Mouse (Mus musculus) right cerebral cortex, adult 2 months (tissue): ENCODE measurements at regions not wholly inside any gene's neighbourhood (a gene's known extent, or its start where the extent isn't known, plus 50 kb on each side); places are given as distances from the start of the nearest gene placed in this dataset.

Source experiments
- DNase-seq, 2 experiments: peaks; one replicate each; pipeline ENCODE4 v3.0.0; 2021 to 2022; ENCODE audit warnings: low spot score in 2 of 2

GRCm38 (mm10) chr4:56264626-56265025, 475.2 kb upstream of the Gm26657 start:
- no peak for DNase-seq

GRCm38 (mm10) chr4:56263822-56264221, 476.0 kb upstream of the Gm26657 start:
- DNase-seq = peak; percentile 7 to 11

DNA sequence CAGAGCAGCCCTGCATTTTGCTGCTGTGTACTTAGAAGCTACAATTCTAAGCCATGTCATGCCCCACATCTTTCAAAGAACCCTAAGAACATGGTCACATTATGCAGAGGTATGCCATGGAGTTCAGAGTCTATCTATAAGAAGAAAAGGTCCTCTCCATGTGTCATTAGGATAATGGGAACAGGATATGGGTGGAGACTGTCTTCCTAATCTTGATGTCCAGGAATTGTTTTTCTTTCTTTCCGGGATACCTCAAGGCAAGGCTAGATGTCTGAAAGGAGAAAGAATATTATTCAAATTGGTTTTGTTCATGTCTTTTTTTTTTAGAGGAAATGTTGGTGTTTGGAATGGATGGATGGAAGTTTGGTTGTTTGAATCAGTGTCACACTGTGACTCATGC, 477.3 kb upstream of the Gm26657 start:
- DNase-seq = no peak

DNA sequence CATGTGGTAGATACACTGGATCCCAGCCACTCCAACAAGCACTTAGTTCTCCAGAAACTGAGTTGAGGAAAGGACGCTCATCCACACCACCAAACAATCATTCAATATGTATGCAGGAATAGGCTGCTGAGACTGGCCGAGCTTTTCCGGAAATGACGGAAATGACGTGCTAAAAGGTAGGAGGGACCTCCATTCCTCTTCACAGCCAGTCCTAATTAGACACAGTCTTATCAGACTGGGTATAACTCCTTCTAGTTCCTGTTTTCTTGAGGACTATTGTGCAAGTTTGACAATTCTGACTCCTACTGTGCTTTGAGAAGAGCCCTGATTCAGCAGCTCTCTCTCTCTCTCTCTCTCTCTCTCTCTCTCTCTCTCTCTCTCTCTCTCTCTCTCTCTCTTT, 477.9 kb upstream of the Gm26657 start:
- no peak for DNase-seq

GRCm38 (mm10) chr4:56252375-56252774, 487.5 kb upstream of the Gm26657 start:
- DNase-seq = no peak

DNA sequence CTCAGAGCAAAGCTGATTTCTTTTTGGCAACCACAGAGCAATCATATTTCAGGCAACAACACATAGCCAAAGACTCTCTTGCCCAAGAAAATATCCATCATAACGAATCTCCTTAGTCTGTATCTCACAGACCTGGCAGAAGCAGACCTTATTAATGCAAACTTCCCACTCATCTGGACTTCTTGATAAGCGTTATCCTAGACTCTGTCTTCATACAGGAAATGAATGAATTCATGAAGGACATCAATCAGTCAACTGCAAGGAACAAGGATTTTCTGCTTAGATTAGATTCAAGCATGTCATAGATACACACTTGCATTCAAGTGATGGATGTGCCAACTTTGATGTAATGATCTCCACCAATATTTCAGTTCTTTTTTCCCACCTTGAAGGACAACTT, 488.1 kb upstream of the Gm26657 start:
- no peak for DNase-seq

- no peak for DNase-seq
Observed at GRCm38 (mm10) chr4:56250611-56251010, 489.3 kb upstream of the Gm26657 start.

DNA sequence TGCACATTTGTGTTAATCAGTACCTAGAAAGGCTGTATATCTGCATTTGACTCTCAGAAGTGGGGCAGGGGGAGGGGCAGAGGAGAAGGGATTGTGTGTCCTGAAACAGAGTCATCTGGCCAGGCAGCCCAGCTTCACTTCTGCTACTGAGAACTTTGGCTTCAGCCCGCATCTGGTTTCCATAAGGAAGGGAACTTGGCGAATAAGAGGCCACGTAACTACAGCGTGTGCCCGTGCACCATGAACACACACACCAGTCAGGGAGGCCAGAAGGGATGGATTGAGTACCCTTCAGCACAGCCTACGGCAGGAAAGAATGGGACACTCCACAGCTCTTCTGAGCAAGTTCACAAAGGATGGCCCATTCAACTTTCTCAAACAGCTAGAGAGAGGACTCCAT, 496.0 kb upstream of the Gm26657 start:
- no peak for DNase-seq

DNA sequence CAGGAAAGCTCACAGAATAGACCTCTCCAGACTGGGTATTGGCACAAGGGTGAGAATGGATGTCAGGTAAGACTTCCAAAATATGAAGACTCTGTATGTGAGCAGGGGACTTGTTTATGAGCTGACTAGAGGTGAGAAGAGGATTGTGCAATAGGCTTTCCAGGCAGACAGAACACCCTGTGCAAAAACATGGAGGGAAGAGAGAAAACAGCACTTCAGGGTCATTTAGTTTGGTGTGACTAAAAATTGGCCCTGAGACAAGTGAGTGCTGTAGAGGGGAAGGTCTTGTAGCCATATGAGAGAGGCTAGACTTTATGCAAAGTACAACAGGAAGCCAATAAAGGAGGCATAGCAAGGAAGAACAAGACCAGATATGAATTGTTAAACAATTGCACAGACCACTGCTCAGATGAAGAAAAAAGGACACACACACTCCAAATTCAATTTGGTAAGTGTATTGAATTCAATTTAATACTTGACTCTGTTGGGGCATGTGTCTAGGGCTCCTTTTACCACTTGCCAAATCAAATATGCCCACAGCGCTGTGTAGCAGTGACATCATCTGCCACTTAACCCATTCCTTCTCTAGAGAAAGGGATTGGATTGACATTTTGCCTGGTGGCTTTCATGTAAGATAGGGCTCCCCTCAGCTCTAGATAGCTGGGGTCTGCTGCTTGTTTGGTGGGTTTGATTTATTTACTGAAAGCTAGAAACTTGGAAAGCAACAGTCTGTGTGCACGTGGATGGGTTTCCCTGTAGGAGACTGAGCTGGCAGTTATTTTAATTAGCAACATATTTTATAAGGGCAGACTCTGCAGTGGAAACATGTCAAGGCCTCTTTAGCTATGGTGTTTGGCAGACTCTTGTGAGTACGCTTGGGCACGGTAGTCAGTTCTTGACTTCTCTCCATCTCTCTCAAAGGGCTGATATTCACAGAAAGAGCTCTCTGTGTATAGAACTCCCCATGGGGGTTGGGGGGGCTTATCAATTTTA, 501.1 kb upstream of the Gm26657 start:
- no peak for DNase-seq

GRCm38 (mm10) chr4:56231414-56231813, 508.5 kb upstream of the Gm26657 start:
- DNase-seq = peak; percentile 27 to 41

- no peak for DNase-seq
Observed at GRCm38 (mm10) chr4:56230451-56230850, 509.4 kb upstream of the Gm26657 start.

DNA sequence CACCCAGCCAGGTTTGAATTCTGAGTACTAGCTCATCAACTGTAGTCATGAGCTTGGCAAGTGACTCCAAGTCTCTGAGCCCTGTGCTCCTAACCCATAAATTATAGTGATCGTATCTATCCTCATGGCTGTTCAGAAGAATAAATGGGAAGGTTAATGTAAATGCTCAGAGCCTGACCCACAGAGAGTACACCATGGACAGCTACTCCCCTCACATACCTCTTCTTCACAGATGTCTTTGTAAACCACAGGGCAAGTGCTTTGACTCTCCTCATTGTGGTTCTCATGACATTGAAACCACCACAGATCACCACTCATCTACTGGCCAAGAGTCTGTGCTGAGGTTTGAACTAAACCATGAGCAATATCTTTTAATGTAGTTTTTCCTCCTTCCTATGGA, 513.4 kb upstream of the Gm26657 start:
- DNase-seq = no peak

- no peak for DNase-seq
Observed at GRCm38 (mm10) chr4:56224542-56224941, 515.3 kb upstream of the Gm26657 start.

GRCm38 (mm10) chr4:56222023-56222776, 517.7 kb upstream of the Gm26657 start:
- DNase-seq = peak in 1 of 2 experiments; percentile 37

- DNase-seq = no peak
Observed at GRCm38 (mm10) chr4:56220531-56220930, 519.3 kb upstream of the Gm26657 start.

GRCm38 (mm10) chr4:56209499-56209898, 530.4 kb upstream of the Gm26657 start:
- DNase-seq = no peak

DNA sequence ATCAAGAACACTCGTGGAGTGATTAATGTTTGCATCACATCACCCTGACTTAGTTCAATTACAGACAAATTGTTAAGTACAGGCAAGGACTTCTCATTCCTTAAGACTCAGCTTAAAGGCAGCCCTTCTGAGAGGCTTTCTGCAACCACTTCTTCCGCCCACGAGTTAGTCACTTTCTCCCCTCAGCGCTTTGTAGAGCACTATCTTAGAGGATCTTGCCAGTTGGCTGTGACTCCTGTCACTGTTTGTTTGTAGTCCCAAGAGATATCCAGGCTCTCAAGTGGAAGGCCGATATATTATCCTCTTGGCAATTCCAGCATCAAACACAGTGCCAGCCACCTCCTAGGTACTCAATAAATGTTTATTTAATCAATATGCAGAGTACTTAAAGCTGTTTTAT, 532.1 kb upstream of the Gm26657 start:
- DNase-seq = no peak

DNA sequence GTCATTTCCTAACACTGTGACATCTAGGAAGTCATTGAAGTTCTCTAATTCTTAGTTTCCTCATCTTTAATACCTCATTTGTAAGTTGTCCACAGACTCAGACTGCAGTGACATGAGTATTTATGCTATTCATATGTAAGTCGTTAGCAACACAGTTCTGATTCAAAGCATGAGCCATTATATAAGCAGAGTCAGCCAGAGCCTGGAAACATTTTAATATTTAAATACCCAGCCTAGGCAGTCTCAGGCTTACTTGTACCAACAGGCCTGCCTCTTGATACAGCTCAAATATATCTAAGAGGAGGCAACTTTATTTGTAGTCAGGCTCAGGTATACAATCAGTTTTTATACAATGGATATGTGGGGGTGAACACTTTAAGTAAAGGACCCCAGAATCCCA, 534.8 kb upstream of the Gm26657 start:
- DNase-seq = no peak

- DNase-seq = no peak
Observed at GRCm38 (mm10) chr4:56193365-56193764, 546.5 kb upstream of the Gm26657 start.

- no peak for DNase-seq
Observed at GRCm38 (mm10) chr4:56192516-56192915, 547.4 kb upstream of the Gm26657 start.

DNA sequence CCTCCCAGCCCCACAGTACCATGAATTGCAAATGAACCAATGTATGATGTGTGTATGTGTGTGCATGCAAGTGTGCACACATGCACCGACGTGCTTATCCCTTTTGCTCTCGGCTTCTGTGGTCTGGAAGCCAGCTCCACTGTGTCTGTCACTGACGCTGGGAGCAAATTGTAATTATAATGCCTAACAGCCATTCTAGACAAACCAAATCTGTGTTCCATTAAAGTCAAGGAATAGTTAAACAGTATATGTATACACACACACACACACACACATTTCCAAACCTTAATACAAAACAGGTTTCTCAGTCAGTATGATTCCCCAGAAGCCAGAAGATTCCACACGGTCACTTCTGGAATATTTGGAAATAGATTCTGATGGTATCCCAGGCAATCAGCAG, 560.3 kb upstream of the Gm26657 start:
- DNase-seq = no peak

GRCm38 (mm10) chr4:56178844-56179481, 560.9 kb upstream of the Gm26657 start:
- no peak for DNase-seq
